Mouse (Mus musculus) ES-Bruce4 (cell line): Measurements from ENCODE around the gene Fars2. TPM values are rescaled to one million over a fixed set of nuclear protein-coding genes. Genes with fewer than 3 reads are reported as not detected.

ENCODE experiments used
- H3K27ac ChIP-seq: 2 replicates; pipeline ENCODE4 v1.5.1; 2012; ENCODE audit warnings: low read length, inconsistent platforms; ENCODE audit not compliant: insufficient read depth
- H3K27me3 ChIP-seq: 2 replicates; pipeline ENCODE4 v1.6.1; 2012; ENCODE audit warnings: mild to moderate bottlenecking, low read length, inconsistent platforms; ENCODE audit not compliant: control insufficient read depth, poor library complexity, insufficient read depth, severe bottlenecking
- H3K36me3 ChIP-seq: 2 replicates; pipeline ENCODE4 v1.6.1; 2012; ENCODE audit warnings: inconsistent platforms, mild to moderate bottlenecking, low read length, moderate library complexity; ENCODE audit not compliant: control insufficient read depth, poor library complexity, insufficient read depth, severe bottlenecking
- H3K4me1 ChIP-seq: one replicate; pipeline ENCODE4 v1.8.1; 2011; ENCODE audit warnings: low read length; ENCODE audit not compliant: control insufficient read depth, insufficient read depth
- H3K4me3 ChIP-seq: 2 replicates; pipeline ENCODE4 v1.5.1; 2011; ENCODE audit warnings: low read depth, mild to moderate bottlenecking, low read length
- H3K9ac ChIP-seq: 2 replicates; pipeline ENCODE4 v1.6.1; 2012; ENCODE audit warnings: low read depth, mild to moderate bottlenecking, inconsistent platforms; ENCODE audit not compliant: poor library complexity, severe bottlenecking
- H3K9me3 ChIP-seq: replicated peaks from 2 replicates; pipeline ENCODE4 v1.6.1; 2012; ENCODE audit warnings: mild to moderate bottlenecking, low read length, inconsistent platforms; ENCODE audit not compliant: control insufficient read depth, poor library complexity, insufficient read depth, severe bottlenecking
- CTCF ChIP-seq: IDR thresholded peaks from one replicate; pipeline ENCODE4 v1.8.1; 2011; ENCODE audit warnings: low read depth, low read length
- EP300 ChIP-seq: IDR thresholded peaks from 2 replicates; pipeline ENCODE4 v1.6.1; 2011; ENCODE audit warnings: low read depth, low read length; ENCODE audit not compliant: insufficient read depth
- POLR2A ChIP-seq: IDR thresholded peaks from one replicate; pipeline ENCODE4 v1.8.1; 2011; ENCODE audit warnings: low read length; ENCODE audit not compliant: insufficient read depth
- polyA plus RNA-seq: library from polyadenylated mRNA; stranded (reverse); fragments of >200 nt; gene quantifications from 2 replicates; pipeline ENCODE4 v1.2.4, GENCODE M21; 2011; ENCODE audit warnings: low read depth; ENCODE audit not compliant: missing spikeins, insufficient read depth, insufficient read length

Fars2 gene
- polyA plus RNA-seq, 1 experiment = 23.3 TPM

DNA sequence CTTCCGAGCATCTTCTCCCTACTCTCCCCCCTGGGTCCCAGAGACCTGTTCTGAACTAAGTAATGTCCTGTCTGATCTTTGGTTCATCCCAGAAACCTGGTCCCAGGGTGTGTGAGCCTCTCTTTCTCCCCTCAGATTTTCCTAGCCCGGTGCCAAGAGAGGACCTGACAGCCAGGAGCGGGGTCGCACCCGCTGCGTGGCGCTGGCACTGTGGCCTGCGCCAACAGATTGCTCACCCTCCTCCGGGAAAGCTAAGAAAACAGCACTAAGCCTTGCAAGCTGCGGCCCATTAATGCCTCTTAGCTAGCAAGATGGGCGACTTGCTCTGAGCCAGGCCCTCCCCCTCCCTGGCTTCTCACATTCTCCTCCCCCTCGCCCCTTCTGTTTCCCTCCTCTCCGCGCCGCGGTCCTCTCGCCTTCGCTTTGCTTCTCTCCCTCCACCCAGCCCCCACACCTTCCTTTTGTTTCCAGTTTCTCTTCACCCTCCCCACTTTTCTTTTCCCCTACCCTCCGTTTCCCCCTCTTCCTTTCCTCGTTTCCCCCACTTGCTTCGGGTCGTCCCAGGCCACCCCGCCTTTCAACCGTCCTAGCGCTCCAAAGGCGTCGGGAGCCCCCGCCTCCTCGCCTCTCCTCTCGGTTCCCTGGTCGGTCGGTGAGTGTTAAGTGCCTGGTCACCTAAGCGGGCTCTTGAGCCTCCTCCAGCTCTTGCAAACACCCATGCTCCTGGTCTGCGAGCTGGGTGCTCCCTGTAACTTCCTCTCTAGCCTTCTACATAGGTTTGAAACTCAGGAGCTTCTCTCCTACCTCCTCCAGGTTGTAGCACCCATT, 610.0 kb downstream of the Fars2 start:
- no peaks in the 10 kb centered on the region for H3K4me1 ChIP-seq
- peak overlapping the region; percentile 60 for H3K4me3 ChIP-seq
- no peaks in the 10 kb centered on the region for H3K9me3 ChIP-seq
- no peaks in the 10 kb centered on the region for H3K36me3 ChIP-seq
- H3K9ac ChIP-seq = no peak overlapping the region
- no peak for TF ChIP-seq CTCF
- TF ChIP-seq EP300 = no peak
- TF ChIP-seq POLR2A = no peak
- peaks cover 52% of the 10 kb centered on the region for H3K27me3 ChIP-seq
- no peak overlapping the region for H3K27ac ChIP-seq

DNA sequence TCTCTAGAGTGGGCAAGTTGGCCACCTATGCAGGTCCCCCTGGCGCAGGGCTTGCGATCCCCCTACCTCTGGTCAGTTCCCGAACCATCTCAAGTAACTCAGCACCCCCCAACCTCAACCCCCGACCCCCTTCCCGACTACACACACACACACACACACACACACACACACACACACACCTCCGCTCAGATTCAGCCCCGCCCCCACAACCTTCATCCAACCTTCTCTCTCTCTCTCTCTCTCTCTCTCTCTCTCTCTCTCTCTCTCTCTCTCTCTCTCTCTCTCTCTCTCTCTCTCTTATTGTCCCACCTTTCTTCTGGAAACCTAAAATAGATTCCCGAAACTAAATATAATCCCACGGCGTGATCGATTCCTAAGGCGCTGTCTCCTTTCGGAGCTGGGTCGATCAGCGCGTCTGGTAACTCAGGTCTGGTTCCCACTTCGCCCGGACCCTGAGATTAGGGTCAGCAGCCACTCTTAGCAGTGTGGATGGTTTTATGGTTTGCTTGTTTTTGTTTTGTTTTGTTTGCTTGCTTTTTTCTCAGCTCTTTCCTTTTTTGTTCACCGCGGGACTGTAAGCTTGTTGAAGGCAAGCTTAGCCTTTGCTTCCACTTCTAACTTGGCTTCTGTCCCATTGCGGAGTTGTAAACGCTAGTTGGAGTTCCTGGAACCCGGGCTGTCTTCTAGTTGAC, 610.7 kb downstream of the Fars2 start:
- Histone ChIP-seq H3K27ac (no peak overlapping the region), H3K36me3 (no peaks in the 10 kb centered on the region), H3K4me1 (no peaks in the 10 kb centered on the region), H3K27me3 (peaks cover 55% of the 10 kb centered on the region), H3K4me3 (peak overlapping the region; percentile 60), H3K9me3 (no peaks in the 10 kb centered on the region), H3K9ac (no peak overlapping the region)
- no peak for TF ChIP-seq EP300
- no peak for TF ChIP-seq CTCF
- no peak for TF ChIP-seq POLR2A

DNA sequence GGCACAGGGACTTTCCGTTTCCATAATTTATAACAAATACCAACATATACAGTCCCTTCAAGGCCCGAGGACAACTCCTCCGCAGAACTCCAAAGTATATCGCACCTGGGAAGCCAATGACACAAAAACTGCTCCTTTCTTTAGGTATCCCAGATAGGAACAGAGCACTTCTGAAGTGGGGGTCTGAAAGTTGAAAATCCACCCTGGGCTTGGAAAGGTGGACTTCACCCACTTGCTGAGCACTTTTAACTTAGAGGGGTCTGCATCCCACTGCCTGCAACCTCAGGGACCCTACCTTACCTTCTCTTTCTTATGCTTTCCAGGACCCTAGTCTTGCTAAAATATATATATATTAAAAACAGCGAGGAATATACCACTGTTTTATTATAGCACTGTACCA, 611.3 kb downstream of the Fars2 start:
- Histone ChIP-seq H3K9me3 (no peaks in the 10 kb centered on the region), H3K4me3 (no peak overlapping the region), H3K27ac (no peak overlapping the region), H3K36me3 (no peaks in the 10 kb centered on the region), H3K27me3 (peaks cover 53% of the 10 kb centered on the region), H3K4me1 (no peaks in the 10 kb centered on the region), H3K9ac (no peak overlapping the region)
- TF ChIP-seq EP300 = no peak
- TF ChIP-seq CTCF = no peak
- no peak for TF ChIP-seq POLR2A

DNA sequence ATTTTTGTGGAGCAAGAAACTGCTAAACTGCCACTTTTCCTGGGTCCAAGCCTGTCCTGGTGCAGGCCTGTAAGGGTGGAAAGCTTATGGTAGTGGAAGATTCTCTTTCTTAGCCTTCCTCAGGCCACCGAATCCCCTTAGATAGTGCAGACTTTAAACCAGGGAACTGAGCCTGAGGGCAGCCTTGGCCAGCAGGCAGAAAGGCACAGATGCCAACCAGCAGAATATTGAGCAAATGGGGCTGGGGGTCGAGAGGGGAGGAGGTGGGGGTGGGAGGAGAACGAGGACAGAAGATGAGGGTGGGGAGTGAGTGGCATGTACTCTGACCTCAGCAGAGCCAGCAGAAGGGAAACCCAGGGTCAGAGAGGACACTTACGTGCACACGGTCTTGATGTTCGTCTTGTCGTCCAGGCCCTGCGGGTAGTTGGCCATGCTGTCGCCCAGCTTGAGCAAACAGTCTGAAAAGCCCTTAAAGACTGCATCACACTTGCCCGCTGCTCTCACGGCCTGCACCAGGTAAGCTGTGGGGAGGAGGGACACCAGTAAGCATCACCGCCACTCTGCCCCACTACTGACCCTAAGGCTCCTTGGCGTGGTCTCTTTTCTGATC, 612.6 kb downstream of the Fars2 start:
- Histone ChIP-seq H3K9ac (no peak overlapping the region), H3K4me3 (no peak overlapping the region), H3K27ac (no peak overlapping the region), H3K36me3 (no peaks in the 10 kb centered on the region), H3K9me3 (no peaks in the 10 kb centered on the region), H3K4me1 (no peaks in the 10 kb centered on the region), H3K27me3 (peaks cover 54% of the 10 kb centered on the region)
- no peak for TF ChIP-seq POLR2A
- TF ChIP-seq EP300 = no peak
- TF ChIP-seq CTCF = no peak

DNA sequence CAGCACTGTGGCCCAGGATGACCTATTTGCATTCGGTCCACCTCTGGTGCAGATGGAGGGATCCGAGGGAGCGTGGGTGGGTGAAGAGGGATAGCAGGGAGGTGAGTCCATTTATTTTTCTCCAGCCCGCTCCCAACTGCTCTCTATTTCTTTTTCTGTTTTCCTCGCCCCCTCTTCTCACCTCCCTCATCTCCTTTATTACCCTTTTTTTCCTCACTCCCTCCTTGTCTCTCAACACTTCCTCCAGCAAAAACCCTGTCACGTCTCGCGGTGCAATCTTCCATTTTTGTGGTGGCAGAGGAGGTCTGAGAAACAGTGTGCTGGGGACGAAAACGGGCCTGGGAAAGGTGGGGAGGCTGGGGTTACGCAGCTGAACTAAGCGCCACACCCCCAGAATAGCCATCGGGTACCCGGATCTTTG, 613.1 kb downstream of the Fars2 start:
- Histone ChIP-seq H3K4me1 (no peaks in the 10 kb centered on the region), H3K27me3 (peaks cover 54% of the 10 kb centered on the region), H3K36me3 (no peaks in the 10 kb centered on the region), H3K9me3 (no peaks in the 10 kb centered on the region), H3K9ac (no peak overlapping the region), H3K4me3 (no peak overlapping the region), H3K27ac (no peak overlapping the region)
- no peak for TF ChIP-seq POLR2A
- TF ChIP-seq CTCF = no peak
- TF ChIP-seq EP300 = no peak
